Mouse (Mus musculus) spleen, adult 2 months (tissue): Measurements from ENCODE around the gene Cd55b. TPM values are rescaled to one million over a fixed set of nuclear protein-coding genes. Genes with fewer than 3 reads are reported as not detected.

Experiments used
- DNase-seq, 2 experiments: peaks; one replicate each; pipeline versions ENCODE4 v3.0.0 to v3.0.0-alpha.2; 2012 to 2021; ENCODE audit warnings: low spot score in 2 of 2, low read depth in 1 of 2
- H3K27ac ChIP-seq: fragments of 200-500 bp; 2 replicates; pipeline ENCODE4 v1.5.1; 2012; ENCODE audit warnings: low read length, inconsistent platforms; ENCODE audit not compliant: insufficient read depth
- H3K27me3 ChIP-seq: fragments of 200-500 bp; 2 replicates; pipeline ENCODE4 v1.6.1; 2012; ENCODE audit warnings: mild to moderate bottlenecking, moderate library complexity, low read length, inconsistent platforms; ENCODE audit not compliant: control insufficient read depth, insufficient read depth
- H3K36me3 ChIP-seq: fragments of 200-500 bp; 2 replicates; pipeline ENCODE4 v1.6.1; 2012; ENCODE audit warnings: mild to moderate bottlenecking, low read length, inconsistent platforms; ENCODE audit not compliant: control insufficient read depth, insufficient read depth
- H3K4me1 ChIP-seq: fragments of 200-500 bp; 2 replicates; pipeline ENCODE4 v1.6.1; 2011; ENCODE audit warnings: inconsistent platforms; ENCODE audit not compliant: control insufficient read depth, insufficient read depth, insufficient read length
- H3K4me3 ChIP-seq: fragments of 200-500 bp; 2 replicates; pipeline ENCODE4 v1.5.1; 2011; ENCODE audit warnings: mild to moderate bottlenecking, inconsistent platforms; ENCODE audit not compliant: insufficient read depth, insufficient read length; ENCODE audit errors: extremely low read depth
- CTCF ChIP-seq: fragments of 200-500 bp; IDR thresholded peaks from 2 replicates; pipeline ENCODE4 v1.5.1; 2011; ENCODE audit warnings: mild to moderate bottlenecking, inconsistent platforms; ENCODE audit not compliant: insufficient read depth, insufficient read length, insufficient replicate concordance; ENCODE audit errors: extremely low read depth
- POLR2A ChIP-seq: fragments of 200-500 bp; IDR thresholded peaks from 2 replicates; pipeline ENCODE4 v1.6.1; 2011; ENCODE audit warnings: low read depth, low read length, inconsistent platforms
- WGBS: fragments of 180-500 bp; shearing (Covaris S2); methylation state at CpG from one replicate; pipeline ENCODE4 v1.1.7; 2018; 5-methylcytosine and 5-hydroxymethylcytosine counted together
- polyA plus RNA-seq: library from polyadenylated mRNA; depleted of rRNA; stranded (reverse); fragments of >200 nt; gene quantifications from 2 replicates; pipeline ENCODE4 v1.2.3, GENCODE M21; 2012; rRNA removed

The Cd55b gene
- polyA plus RNA-seq, 1 experiment = not detected

GRCm38 (mm10) chr1:130374173-130374785 lies 48.5 kb downstream of the Cd55b start:
- TF ChIP-seq CTCF = no peak
- TF ChIP-seq POLR2A = no peak
- DNase-seq = no peak
- Histone ChIP-seq H3K27ac (no peak overlapping the region), H3K27me3 (no peaks in the 10 kb centered on the region), H3K4me1 (no peaks in the 10 kb centered on the region), H3K4me3 (no peak overlapping the region), H3K36me3 (no peaks in the 10 kb centered on the region)
- WGBS = 74% methylated on average over 3 of the region's 3 CpGs

DNA sequence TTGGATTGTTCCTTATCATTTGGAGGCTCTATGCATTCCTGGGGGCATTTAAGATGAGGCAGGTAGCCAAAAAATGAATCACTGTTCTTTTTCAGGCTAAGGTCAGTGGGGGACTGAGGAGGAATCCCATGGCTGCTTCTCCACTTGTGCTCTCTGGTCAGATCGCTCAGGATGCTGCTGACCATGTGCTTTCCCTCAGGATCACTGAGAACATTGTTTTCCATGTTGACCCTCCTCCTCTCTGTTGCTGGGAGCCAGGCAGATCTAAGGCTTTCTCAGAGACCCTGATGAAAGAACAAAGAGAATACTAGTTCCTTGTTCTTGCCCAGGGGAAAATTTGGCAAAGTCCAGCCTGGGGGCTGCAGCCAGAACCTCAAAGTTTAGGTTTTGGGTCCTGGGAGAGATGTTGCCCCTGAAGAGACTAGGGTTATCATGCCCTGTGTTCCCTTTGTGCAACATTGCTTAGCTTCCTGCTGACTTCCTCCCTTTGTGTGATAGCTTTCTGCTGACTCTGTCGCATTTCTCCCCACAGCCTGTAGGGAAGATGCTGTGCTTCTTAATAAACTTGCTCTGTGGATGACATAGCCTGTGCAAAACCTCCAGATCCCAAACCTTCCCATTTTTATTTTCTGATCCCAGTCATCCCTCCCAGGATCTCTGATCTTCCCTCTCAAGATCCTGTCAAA lies 49.3 kb downstream of the Cd55b start:
- Histone ChIP-seq H3K4me1 (no peaks in the 10 kb centered on the region), H3K27me3 (no peaks in the 10 kb centered on the region), H3K27ac (no peak overlapping the region), H3K4me3 (no peak overlapping the region), H3K36me3 (no peaks in the 10 kb centered on the region)
- WGBS = 26% methylated on average over 2 of the region's 2 CpGs
- TF ChIP-seq CTCF (no peak), POLR2A (no peak)
- DNase-seq = no peak

- no peaks in the 10 kb centered on the region for H3K36me3 ChIP-seq
- WGBS = 36% methylated on average over 7 of the region's 7 CpGs
- TF ChIP-seq CTCF = peak; percentile 47; the same call in 1 of the 2 replicates
- TF ChIP-seq POLR2A = no peak
- no peak overlapping the region for H3K4me3 ChIP-seq
- peak; percentile 14 to 25 for DNase-seq
- H3K27ac ChIP-seq = no peak overlapping the region
- H3K4me1 ChIP-seq = no peaks in the 10 kb centered on the region
- H3K27me3 ChIP-seq = no peaks in the 10 kb centered on the region
Observed at GRCm38 (mm10) chr1:130371895-130372528, 50.8 kb downstream of the Cd55b start.

DNA sequence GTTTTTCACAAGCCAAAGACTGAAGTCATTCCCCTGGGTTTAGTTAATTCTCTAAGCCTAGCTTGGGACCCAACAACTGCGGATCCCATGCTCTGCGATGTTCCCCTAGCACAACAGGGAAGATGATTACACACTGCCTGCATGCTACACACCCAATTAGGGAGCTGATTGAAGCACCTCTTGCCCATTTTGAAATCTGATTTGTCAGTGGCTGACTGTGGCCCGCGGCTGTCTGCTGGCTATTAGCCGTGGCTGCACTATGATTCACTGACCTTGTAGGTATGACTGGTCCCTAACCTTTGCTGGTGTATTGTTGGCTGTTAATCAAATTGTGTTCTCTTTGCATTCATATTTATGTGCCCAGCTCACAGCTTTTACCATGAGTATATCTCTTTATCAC lies 51.5 kb downstream of the Cd55b start:
- H3K4me3 ChIP-seq = no peak overlapping the region
- no peak for DNase-seq
- TF ChIP-seq POLR2A (no peak), CTCF (no peak)
- 89% methylated on average over 5 of the region's 5 CpGs for WGBS
- no peaks in the 10 kb centered on the region for H3K27me3 ChIP-seq
- no peaks in the 10 kb centered on the region for H3K36me3 ChIP-seq
- no peaks in the 10 kb centered on the region for H3K4me1 ChIP-seq
- no peak overlapping the region for H3K27ac ChIP-seq

DNA sequence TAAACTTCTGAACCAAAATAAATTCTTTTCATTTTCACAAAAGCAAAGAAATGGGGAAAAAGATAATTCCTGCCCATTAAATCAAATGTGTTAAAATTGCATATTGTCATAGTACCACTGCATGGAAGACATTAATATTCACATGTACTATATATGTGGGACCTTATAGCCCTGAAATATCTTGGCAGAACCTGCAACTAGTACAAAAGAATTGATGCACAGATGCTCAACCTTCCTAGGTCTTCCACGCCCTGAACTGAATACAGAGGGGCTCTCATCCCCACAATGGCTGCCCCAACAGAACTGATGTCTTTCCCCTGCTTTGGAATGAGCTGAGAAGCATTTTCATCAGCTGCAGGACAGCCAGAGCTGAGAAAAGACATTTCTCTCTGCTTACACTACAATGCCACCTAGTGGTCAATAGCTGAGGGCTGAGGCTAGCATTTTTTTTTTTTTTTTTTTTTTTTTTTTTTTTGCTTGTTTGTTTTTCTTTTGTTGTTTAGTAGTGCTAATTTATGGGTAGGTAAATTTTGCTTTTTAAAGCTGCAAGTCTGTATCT lies 72.7 kb downstream of the Cd55b start:
- 17% methylated on average over 1 of the region's 1 CpGs for WGBS
- H3K27me3 ChIP-seq = no peaks in the 10 kb centered on the region
- no peak overlapping the region for H3K27ac ChIP-seq

DNA sequence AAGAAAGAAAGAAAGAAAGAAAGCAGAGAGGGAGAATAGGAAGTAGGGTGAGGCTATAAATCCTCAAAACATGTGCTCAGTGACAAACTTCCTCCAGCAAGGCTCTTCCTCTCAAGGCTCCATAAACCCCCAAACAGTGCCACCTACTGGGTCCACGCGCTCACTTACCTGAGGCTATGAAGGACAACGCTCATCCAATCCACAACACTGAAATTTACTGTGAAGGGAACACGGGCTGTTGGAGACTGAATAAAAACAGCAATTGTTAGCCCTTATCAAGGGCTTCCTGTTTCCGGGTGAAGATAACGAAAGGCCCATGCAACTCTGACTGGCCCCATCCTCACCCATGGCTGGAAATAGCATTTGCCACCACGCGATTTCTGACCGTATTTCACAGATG lies 80.4 kb downstream of the Cd55b start:
- WGBS = 66% methylated on average over 9 of the region's 9 CpGs
- TF ChIP-seq POLR2A (no peak), CTCF (no peak)
- Histone ChIP-seq H3K27ac (no peak overlapping the region), H3K36me3 (no peaks in the 10 kb centered on the region), H3K27me3 (no peaks in the 10 kb centered on the region), H3K4me3 (no peak overlapping the region), H3K4me1 (no peaks in the 10 kb centered on the region)
- no peak for DNase-seq

More for the DNA sequence above, 72.7 kb downstream of the Cd55b start:
- Histone ChIP-seq H3K36me3 (no peaks in the 10 kb centered on the region), H3K4me1 (no peaks in the 10 kb centered on the region), H3K4me3 (no peak overlapping the region)
- no peak for TF ChIP-seq CTCF
- no peak for TF ChIP-seq POLR2A
- no peak for DNase-seq

Other genes starting within 250 kb of the Cd55b start
- gene Cd55, start 39.7 kb upstream of the Cd55b start, polyA plus RNA-seq = 38.1 and 40.4 TPM in 2 replicates
- not detected in 2 replicates for gene Zp3r, start 206.6 kb upstream of the Cd55b start, polyA plus RNA-seq
- not detected in 2 replicates for gene C4bp, start 238.6 kb upstream of the Cd55b start, polyA plus RNA-seq